Mouse (Mus musculus): ENCODE data around the gene Gtpbp10.

The Gtpbp10 gene

GRCm38 (mm10) chr5:5559079-5559740 lies at the start of gene Gtpbp10:
Gene Gtpbp10 (minus strand): TSS chr5:5559538.
- DNase-seq, result peak; percentile 88 to 92

DNA sequence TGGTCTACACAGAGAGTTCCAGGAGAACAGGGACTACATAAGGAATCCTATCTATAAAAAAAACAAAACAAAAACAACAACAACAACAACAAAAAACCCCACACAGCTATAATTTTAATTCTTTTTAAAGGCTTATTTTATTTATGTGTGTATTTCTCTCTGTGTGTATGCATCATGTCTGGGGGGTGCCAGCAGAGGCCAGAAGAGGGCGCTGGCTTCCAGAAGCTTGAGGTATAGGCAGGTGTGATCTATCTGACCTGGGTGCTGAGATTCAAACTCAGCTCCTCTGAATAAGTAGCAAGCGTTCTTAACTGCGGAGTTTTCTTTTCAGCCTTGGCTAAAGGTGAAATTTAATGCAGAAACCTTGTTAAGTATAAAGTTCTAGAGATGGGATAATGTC lies 28.3 kb upstream of the Gtpbp10 start:
- DNase-seq, result no peak

DNA sequence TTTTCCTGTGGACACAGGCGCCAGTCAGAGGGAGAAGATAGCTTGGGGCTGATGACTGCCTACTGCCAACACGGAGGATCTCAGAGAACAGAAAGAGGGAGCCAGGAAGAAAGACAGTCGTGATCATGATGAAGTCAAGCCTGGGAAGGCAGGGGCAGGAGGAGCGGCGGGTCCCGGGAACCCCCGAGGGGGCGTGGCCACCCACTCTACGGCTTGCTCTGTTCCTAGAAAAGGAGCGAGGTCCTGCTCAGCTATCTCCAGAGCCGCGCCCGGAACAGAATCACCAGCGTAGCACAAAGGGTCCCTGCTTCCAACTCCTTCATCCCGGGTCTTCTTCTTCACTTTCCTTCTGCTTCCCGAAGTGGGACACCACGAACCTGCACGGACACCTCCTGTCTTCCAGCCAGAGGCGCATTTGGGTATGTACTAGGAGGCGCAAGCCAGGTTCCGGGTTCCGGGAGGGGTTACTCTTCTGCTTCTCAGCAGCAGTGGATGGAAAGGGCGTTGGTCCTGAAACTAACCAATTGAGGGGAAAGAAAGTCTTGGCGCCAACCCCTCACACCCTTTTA lies 14.5 kb upstream of the Gtpbp10 start, which contains the start of gene Gm8773:
Gene Gm8773 (plus strand): TSS at position 51 of the 569 bp plus-strand sequence.
- DNase-seq, result no peak

- no peak for DNase-seq
These were observed 3.1 kb upstream of the Gtpbp10 start for GRCm38 (mm10) chr5:5562435-5562834.

GRCm38 (mm10) chr5:5561041-5561706 lies 1.8 kb upstream of the Gtpbp10 start:
- no peak for DNase-seq

DNA sequence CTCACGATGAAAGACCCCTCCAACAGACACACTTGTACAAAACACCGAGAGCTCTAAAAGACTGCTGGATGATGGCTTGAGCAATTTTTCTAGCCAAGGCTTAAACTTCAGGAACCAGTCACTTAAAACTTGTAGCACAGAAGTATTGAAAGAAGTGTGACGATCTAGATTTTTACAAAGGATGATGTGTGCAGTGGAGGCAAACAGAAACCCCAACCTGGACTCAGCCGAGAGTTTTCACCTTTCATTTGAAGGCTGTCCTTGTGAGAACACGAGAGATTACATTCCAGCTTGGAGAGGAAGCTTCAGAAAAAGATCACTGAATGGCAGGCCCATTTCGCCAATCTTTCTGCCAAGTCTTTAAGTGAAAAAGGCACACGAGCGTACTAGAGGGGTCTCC lies 460 bp upstream of the Gtpbp10 start:
- no peak for DNase-seq

DNA sequence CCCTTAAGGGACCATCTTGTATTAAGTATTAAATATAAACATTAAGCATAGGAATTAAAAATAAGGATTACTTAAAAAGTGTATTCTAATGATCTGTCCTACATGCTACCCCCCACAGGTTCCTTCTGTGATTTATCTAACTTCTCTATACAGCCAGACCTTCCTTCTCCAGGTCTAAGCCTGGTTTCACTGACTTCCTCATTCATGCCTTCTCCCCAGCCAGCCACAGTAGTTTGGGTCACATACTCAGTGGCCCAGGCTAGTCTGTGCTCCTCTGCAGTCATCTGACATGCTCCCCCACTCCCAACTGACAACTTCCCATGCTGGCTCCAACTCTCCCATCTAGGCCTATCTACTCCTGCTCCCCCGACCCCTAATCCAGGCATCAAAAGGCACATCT lies 8.2 kb downstream of the Gtpbp10 start:
- DNase-seq, result no peak

DNA sequence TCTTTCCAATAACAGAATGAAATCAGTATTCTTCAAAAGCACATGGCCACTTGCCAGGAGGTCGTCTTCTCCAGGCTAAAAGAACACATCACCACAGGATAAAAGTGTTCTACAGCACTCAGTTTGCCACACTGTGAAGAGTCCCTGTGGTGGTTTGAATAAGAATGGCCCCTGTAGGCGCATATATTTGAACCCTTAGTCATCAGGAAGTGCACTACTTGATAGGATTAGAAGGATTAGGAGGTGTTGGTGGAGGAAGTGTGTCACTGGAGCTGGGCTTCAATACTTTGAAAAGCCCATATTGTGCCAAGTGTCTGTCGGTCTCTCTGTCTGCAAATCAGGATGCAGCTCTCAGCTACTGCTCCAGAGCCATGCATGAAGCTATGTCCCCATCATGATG lies 19.0 kb downstream of the Gtpbp10 start:
- DNase-seq, result no peak

DNA sequence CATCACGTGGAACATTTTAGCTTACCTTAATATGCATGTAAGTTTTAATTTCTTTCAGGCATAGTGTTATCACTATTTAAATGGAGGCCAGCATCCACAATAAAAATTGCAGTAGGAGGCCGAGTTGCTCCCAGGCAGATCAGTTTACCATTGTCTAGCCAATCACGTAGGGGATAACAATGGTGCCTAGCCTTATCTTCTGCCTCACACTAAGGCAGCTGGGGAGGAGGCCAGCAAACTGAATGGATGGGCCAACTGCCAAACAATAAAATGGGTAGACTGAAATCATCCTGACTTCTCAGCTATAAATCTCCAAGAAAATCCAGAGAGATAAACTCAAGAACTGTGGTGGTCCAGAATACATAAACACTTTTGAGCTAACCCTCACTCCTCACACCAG lies 19.6 kb downstream of the Gtpbp10 start:
- no peak for DNase-seq

GRCm38 (mm10) chr5:5536131-5536530 lies 23.2 kb downstream of the Gtpbp10 start:
- DNase-seq, result no peak

GRCm38 (mm10) chr5:5533656-5534420 lies 25.5 kb downstream of the Gtpbp10 start:
- DNase-seq, result no peak

DNA sequence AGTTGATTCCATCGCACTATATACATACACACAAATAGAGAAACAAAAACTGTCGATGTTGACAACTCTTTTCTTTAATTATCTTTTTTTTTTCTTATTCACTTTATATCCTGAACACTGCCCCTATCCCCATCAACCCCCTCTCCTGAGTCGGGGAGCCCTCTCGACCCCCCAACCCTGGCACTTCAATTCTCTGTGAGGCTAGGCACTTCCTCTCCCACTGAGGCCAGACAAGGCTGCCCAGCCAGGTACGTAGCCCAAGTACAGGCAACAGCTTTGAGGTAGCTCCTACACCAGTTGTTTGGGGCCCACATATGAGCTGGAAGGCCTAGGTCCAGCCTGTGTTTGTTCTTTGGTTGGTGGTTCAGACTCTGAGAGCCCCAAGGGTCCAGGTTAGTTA lies 43.9 kb downstream of the Gtpbp10 start:
- DNase-seq, result no peak

DNA sequence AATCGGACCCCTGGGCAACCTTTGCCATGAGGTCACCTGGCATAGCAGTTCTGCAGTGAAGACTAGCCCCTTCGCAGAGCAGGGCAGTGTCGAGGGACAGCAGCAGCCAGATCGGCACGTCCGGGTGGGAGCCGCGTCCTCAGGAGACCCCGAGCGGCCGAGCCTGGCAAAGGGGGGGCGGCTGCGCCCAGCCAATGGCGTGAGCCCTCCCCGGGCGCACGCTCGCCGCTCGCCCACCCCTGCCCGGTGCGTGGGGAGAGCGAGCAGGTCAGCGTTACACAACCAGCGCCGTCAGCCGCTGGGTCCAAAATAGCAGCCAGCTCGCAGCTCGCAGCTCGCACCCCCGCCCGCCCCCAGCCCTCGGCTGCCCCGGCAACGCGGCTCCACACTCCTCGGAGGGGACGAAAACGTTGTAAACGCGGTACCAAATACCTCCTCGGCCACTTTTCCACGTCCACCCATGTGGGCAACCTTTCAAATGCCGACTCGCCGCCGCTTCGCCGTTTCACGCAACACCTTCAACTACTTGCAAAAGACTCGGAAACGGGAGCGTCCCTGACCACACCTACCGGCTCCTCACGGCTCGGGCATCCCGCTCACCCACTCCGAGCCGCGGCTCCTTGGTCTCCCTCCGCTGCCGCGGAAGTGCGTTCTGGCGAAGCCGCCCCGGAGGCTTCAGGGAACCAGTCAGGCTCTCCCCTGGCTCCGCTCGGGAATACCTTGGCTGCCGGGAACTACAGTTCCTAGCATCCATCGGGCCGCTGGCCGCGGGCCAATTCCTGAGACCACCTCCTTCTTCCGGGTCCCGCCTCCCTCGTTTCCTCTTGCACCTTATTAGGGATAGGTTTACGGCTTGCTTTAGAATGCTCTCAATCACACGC lies 44.9 kb downstream of the Gtpbp10 start, which contains the start of gene Cldn12:
Gene Cldn12 (minus strand): TSS at position 763 of the 881 bp plus-strand sequence.
- peak; percentile 96 to 97 for DNase-seq

DNA sequence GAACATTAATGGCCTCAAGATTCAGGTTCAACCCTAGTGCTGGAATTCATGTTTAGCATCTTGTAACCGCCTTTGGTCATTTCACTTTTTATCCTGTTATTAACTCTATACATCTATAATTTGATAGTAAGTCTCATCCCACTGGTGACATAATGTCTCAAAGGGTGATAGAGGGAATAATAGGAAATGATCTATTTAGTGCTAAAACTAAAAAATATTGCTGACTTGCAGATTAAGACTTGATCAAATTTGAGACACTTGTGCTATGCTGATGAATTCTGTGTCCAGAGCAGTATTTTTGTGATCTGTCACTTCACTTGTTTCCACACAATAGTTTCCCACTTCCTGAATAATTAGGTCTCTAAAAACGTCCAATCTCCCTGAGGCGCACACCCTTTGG lies 47.9 kb downstream of the Gtpbp10 start:
- no peak for DNase-seq

- no peak for DNase-seq
These were observed 48.3 kb downstream of the Gtpbp10 start for GRCm38 (mm10) chr5:5510989-5511388.

- no peak for DNase-seq
These were observed 48.9 kb downstream of the Gtpbp10 start for GRCm38 (mm10) chr5:5510304-5510887.

- DNase-seq, result no peak
These were observed 51.1 kb downstream of the Gtpbp10 start for GRCm38 (mm10) chr5:5508231-5508630.

- DNase-seq, result peak; percentile 51 to 56
These were observed 51.6 kb downstream of the Gtpbp10 start for GRCm38 (mm10) chr5:5507701-5508225.

DNA sequence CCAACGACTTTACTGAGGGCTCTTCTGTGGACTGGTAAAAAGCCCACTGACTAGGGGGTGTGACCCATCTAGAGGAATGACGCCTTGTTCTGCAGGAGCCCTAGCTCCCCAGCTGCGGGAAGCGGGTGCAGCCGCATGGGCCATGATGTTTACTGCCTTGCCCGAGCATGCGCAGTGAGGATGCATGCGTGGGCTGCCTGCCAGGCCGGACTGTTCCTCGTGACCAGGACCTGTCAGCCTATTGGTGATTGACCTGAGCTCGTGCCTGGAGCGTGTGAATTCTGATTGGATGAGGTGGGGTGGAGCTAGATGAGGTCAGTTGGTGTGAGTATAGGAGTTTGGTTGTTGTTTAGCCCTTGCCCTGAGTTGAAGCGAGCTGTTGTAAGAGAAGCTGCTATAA lies 54.9 kb downstream of the Gtpbp10 start:
- no peak for DNase-seq

GRCm38 (mm10) chr5:5503381-5503780 lies 56.0 kb downstream of the Gtpbp10 start:
- no peak for DNase-seq

DNA sequence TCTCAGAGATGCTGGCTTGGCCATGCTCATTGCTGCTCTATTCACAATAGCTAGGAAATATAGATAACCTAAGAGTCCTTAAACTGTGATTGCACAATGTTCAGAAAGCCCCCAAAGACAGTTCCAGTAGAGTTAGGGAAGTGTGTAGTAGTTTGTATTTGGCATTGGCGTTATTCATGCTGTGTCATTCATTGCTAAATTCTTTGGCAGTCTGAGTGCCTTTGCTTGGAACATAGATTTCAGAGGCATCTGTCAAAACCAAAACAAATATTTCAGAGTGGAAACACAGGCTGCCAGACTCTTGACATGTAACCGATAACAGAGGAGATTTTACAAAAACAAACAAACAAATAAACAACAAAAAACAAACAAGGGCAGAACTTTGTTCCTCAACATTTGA lies 57.8 kb downstream of the Gtpbp10 start:
- DNase-seq, result no peak

DNA sequence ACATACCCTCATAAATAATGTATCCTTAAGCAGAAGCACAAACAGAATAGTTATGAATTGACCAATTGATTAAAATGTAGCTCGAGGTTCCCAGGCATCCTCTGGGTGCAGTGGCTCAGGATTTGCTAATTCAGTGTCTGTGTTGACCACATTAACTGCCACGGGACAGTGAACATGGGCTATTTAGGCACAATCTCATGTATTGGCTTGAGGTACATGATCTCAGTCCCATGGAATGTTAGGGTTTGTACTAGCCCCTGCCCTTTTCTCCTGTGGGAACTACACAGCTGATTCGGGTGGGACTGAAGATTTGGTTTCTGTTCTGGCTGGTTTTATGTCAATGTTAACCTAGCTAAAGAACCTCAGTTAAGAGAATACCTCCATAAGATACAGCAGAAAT lies 62.9 kb downstream of the Gtpbp10 start:
- no peak for DNase-seq

Measured in lung, adult 18-20 months (tissue).